Mouse (Mus musculus) E14TG2a.4 (cell line): ENCODE results near the gene Rnf24.

Experiments
- CTCF ChIP-seq: conservative IDR thresholded peaks from 2 replicates; pipeline ENCODE4 v1.5.1; 2014; ENCODE audit warnings: low read length
- NANOG ChIP-seq: IDR thresholded peaks from 2 replicates; pipeline ENCODE4 v1.6.1; 2014; ENCODE audit warnings: borderline replicate concordance, low read length, mixed read lengths
- POU5F1 ChIP-seq: IDR thresholded peaks from 2 replicates; pipeline ENCODE4 v1.6.1; 2014; ENCODE audit warnings: low read length, borderline replicate concordance

DNA sequence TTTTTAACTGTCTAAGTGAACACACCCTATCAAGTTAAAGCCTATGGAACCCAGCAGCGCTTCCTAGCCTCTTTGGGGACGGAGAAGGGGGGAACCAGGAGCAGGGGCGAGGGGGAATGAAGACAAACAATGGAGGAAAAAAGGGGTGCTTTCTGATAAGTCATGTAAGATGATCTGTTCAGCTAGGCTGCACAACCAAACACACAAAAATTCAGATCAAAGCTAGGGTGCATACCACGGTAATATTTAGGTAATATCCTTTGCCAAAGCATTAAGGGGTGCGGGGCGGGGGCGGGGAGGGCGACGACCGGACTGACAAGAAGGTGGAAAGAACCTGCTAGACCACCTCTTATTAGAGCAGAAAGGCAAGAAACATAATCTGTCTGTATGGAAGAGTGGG is 1.2 kb downstream of the Rnf24 start:
- TF ChIP-seq CTCF (no peak), POU5F1 (no peak), NANOG (no peak)
